In the genomic region with DNA sequence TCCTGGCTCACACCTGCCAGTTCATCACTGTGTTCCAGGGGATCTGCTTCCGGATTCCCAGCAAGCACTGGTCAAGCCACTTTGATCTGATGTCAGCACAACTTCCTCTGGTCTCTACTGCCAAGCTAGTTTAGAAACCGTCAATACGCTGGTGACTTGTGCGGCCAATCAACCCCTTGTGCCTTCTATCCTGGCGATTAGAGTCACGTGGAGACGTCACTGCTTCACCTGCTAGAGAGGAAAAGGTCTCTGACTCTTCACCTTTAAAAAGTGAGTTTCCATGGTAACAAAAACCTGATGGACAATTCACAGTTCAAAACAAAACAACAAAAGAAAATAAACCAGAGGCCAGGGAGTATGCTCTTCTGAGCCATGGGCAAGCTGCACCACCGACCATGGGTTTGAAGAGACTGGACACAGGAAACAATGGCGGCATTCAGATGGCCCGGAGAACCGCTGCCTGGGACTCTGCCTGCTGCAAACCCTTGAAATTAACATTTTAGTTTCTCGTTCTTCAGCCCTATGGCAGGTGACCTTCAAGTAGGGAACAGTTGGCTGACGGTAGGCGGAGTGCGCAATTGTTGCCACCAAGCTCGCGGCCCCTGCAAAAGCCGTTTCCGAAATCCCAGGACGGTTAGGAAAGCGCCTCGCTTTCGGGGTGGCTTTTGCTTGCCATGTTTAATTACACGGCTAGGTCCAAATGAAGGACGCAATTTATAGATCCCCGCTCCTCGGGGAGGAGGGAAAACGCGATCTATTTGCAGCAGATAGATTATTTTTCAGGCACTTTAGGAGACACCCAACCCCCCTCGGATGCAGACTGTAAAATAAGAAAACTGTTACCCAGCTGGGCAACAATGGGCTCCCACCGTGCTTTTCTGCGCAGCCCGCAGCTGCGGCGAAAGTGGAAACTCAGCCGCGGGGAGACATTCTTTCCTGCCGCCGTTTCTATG, we compare ENCODE assay signal across 8 mouse cellular contexts.
DNase-seq lines count a peak whose midpoint lies in the region; ATAC-seq and TF ChIP-seq lines count a peak whose summit lies in the region.

No protein-coding gene starts in this region.

- no peak overlapping the region for H3K27ac ChIP-seq in layer of hippocampus, adult 2 months
- H3K27ac ChIP-seq in hindbrain, embryonic 13.5 days = peak overlapping the region; percentile 60
- peak overlapping the region; percentile 11; the same call in 1 of the 2 replicates for H3K27ac ChIP-seq in neural tube, embryonic 13.5 days (replicated peaks)

- no peaks in the 10 kb centered on the region for H3K9me3 ChIP-seq in hindbrain, embryonic 13.5 days
- H3K9me3 ChIP-seq in neural tube, embryonic 13.5 days = no peaks in the 10 kb centered on the region

- intact Hi-C loops in gastrocnemius, postnatal 36 days (cut with DNase I) = no loop called here

- no peak for DNase-seq in layer of hippocampus, adult 2 months (ENCODE audit: low spot score in 2 of 2)
- DNase-seq in layer of hippocampus, adult 9-10 months (ENCODE audit: low spot score) = no peak
- DNase-seq in embryo, embryonic 10.5 days (ENCODE audit: low spot score) = peak; percentile 71
- no peak for DNase-seq in gastrocnemius, adult 8-10 months (ENCODE audit: low spot score in 2 of 2)
- DNase-seq in urinary bladder, postnatal 4 days (ENCODE audit: low spot score in 2 of 2) = no peak
- no peak for DNase-seq in gastrocnemius, postnatal 36 days

- peak overlapping the region; percentile 49 for H3K4me3 ChIP-seq in layer of hippocampus, adult 2 months
- H3K4me3 ChIP-seq in hindbrain, embryonic 13.5 days = peak overlapping the region; percentile 36
- peak overlapping the region; percentile 35 for H3K4me3 ChIP-seq in neural tube, embryonic 13.5 days

- peak overlapping the region; percentile 65 for H3K4me2 ChIP-seq in hindbrain, embryonic 13.5 days
- H3K4me2 ChIP-seq in neural tube, embryonic 13.5 days = peak overlapping the region; percentile 65

- peaks cover 44% of the 10 kb centered on the region for H3K27me3 ChIP-seq in hindbrain, embryonic 13.5 days
- H3K27me3 ChIP-seq in neural tube, embryonic 13.5 days = peaks cover 60% of the 10 kb centered on the region

- H3K36me3 ChIP-seq in hindbrain, embryonic 13.5 days = no peaks in the 10 kb centered on the region
- no peaks in the 10 kb centered on the region for H3K36me3 ChIP-seq in neural tube, embryonic 13.5 days

- WGBS in hindbrain, embryonic 13.5 days = 7% methylated on average over 39 of the region's 39 CpGs
- 9% methylated on average over 39 of the region's 39 CpGs for WGBS in neural tube, embryonic 13.5 days

- ATAC-seq in hindbrain, embryonic 13.5 days (ENCODE audit: low FRiP score) = no peak
- peak; percentile 54; the same call in 1 of the 2 replicates for ATAC-seq in neural tube, embryonic 13.5 days (ENCODE audit: low read depth)

- H3K9ac ChIP-seq in hindbrain, embryonic 13.5 days = peak overlapping the region; percentile 63
- H3K9ac ChIP-seq in neural tube, embryonic 13.5 days = peak overlapping the region; percentile 64

- H3K4me1 ChIP-seq in hindbrain, embryonic 13.5 days (replicated peaks) = peaks cover 34% of the 10 kb centered on the region
- peaks cover 41% of the 10 kb centered on the region for H3K4me1 ChIP-seq in neural tube, embryonic 13.5 days (replicated peaks)

- TF ChIP-seq CTCF in layer of hippocampus, adult 2 months (conservative IDR thresholded peaks at IDR 0.05) = no peak
